32 mouse cellular contexts compared by ENCODE assay signal in the genomic region with DNA sequence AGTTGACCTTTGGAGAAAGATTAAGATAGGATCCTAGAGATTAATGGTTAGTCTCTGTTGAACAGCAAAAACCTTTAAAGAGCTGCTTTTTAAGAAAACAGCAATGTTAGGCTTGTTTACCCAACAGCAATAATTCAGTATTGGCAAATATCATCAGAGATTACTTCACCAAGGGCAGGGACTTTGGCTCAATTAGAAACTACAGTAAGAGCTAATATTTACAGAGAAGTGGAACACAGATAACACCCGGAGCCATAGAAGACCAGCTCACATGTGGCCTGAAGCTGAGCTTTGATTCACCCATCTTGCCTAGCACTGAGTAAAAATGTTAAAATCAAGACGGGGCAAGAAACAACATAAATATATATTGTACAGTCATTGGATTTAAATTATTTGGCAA.
"Had no signal": no experiment of that assay in that cellular context is flagged by ENCODE, and none has a peak within 500 bp of the region (broad histone marks: within the 10 kb centered on the region; RNA-seq: fewer than 3 reads in every experiment).

No protein-coding gene starts in this region.

- H3K9me3 ChIP-seq: limb, embryonic 10.5 days; limb, embryonic 12.5 days; limb, embryonic 13.5 days; limb, embryonic 15.5 days; liver, embryonic 12.5 days; liver, embryonic 13.5 days; liver, embryonic 15.5 days; lung, embryonic 15.5 days; megakaryocyte, embryonic 14.5 days; midbrain, embryonic 10.5 days; midbrain, embryonic 12.5 days; midbrain, embryonic 13.5 days; midbrain, embryonic 15.5 days; neural tube, embryonic 12.5 days; neural tube, embryonic 13.5 days had no signal

- H3K27me3 ChIP-seq: limb, embryonic 12.5 days; limb, embryonic 13.5 days; limb, embryonic 15.5 days; liver, embryonic 12.5 days; liver, embryonic 13.5 days; liver, embryonic 15.5 days; lung, embryonic 15.5 days; megakaryocyte, embryonic 14.5 days; midbrain, embryonic 12.5 days; midbrain, embryonic 13.5 days; midbrain, embryonic 15.5 days; neural tube, embryonic 12.5 days; neural tube, embryonic 13.5 days had no signal

- ATAC-seq: liver, embryonic 12.5 days; liver, postnatal 0 days; lung, postnatal 0 days; midbrain, embryonic 13.5 days; midbrain, embryonic 15.5 days; midbrain, embryonic 16.5 days had no signal

- H3K36me3 ChIP-seq: limb, embryonic 10.5 days; limb, embryonic 12.5 days; limb, embryonic 13.5 days; limb, embryonic 15.5 days; liver, embryonic 12.5 days; liver, embryonic 13.5 days; liver, embryonic 15.5 days; lung, embryonic 15.5 days; midbrain, embryonic 10.5 days; midbrain, embryonic 12.5 days; midbrain, embryonic 13.5 days; midbrain, embryonic 15.5 days; neural tube, embryonic 12.5 days; neural tube, embryonic 13.5 days had no signal

- H3K27ac ChIP-seq: limb, embryonic 10.5 days; limb, embryonic 12.5 days; limb, embryonic 13.5 days; limb, embryonic 15.5 days; liver, embryonic 12.5 days; liver, embryonic 13.5 days; liver, embryonic 14.5 days; liver, embryonic 15.5 days; lung, embryonic 15.5 days; macrophage; midbrain, embryonic 10.5 days; midbrain, embryonic 12.5 days; midbrain, embryonic 13.5 days; midbrain, embryonic 15.5 days; neural tube, embryonic 12.5 days; neural tube, embryonic 13.5 days had no signal

- H3K4me3 ChIP-seq: limb, embryonic 10.5 days; limb, embryonic 12.5 days; limb, embryonic 13.5 days; limb, embryonic 15.5 days; liver, embryonic 12.5 days; liver, embryonic 13.5 days; liver, embryonic 15.5 days; lung, embryonic 15.5 days; megakaryocyte, embryonic 14.5 days; midbrain, embryonic 10.5 days; midbrain, embryonic 12.5 days; midbrain, embryonic 13.5 days; midbrain, embryonic 15.5 days; myocyte; neural tube, embryonic 12.5 days; neural tube, embryonic 13.5 days had no signal

- H3K4me2 ChIP-seq: limb, embryonic 12.5 days; limb, embryonic 13.5 days; limb, embryonic 15.5 days; liver, embryonic 11.5 days; liver, embryonic 12.5 days; liver, embryonic 13.5 days; liver, embryonic 15.5 days; lung, embryonic 14.5 days; lung, embryonic 15.5 days; midbrain, embryonic 11.5 days; midbrain, embryonic 12.5 days; midbrain, embryonic 13.5 days; midbrain, embryonic 15.5 days; neural tube, embryonic 12.5 days; neural tube, embryonic 13.5 days had no signal

- DNase-seq: left cerebral cortex, postnatal 4 days; liver, embryonic 13.5 days; liver, postnatal 0 days; lung, adult 18-20 months; lung, adult 2 months; lung, embryonic 14.5 days; lung, postnatal 10 days; lung, postnatal 14 days; lung, postnatal 36 days; lung, postnatal 4 days; midbrain, embryonic 14.5 days had no signal

- H3K4me1 ChIP-seq: limb, embryonic 10.5 days; limb, embryonic 12.5 days; limb, embryonic 13.5 days; limb, embryonic 15.5 days; liver, embryonic 12.5 days; liver, embryonic 13.5 days; liver, embryonic 15.5 days; lung, embryonic 15.5 days; megakaryocyte, embryonic 14.5 days; midbrain, embryonic 10.5 days; midbrain, embryonic 12.5 days; midbrain, embryonic 13.5 days; midbrain, embryonic 15.5 days; neural tube, embryonic 12.5 days; neural tube, embryonic 13.5 days had no signal

- H3K9ac ChIP-seq: limb, embryonic 12.5 days; limb, embryonic 13.5 days; limb, embryonic 15.5 days; liver, embryonic 12.5 days; liver, embryonic 13.5 days; liver, embryonic 14.5 days; liver, embryonic 15.5 days; liver, postnatal 0 days; lung, embryonic 14.5 days; lung, embryonic 15.5 days; midbrain, embryonic 12.5 days; midbrain, embryonic 13.5 days; midbrain, embryonic 15.5 days; neural tube, embryonic 12.5 days; neural tube, embryonic 13.5 days had no signal
